Mouse (Mus musculus): ENCODE measurements at regions not wholly inside any gene's neighbourhood (a gene's known extent, or its start where the extent isn't known, plus 50 kb on each side); places are given as distances from the start of the nearest gene placed in this dataset.

GRCm38 (mm10) chr6:67145969-67146368 is 92.0 kb upstream of the Serbp1 start:
- TF ChIP-seq EP300 (IDR thresholded peaks at IDR 0.05; ENCODE audit: insufficient read depth, low read depth, low read length) (peak; percentile 100), POLR2A (IDR thresholded peaks at IDR 0.05; ENCODE audit: insufficient read depth, low read length) (no peak)
- H3K27me3 ChIP-seq (ENCODE audit: control insufficient read depth, insufficient read depth, low read length, poor library complexity, severe bottlenecking) = no peaks in the 10 kb centered on the region
- H3K36me3 ChIP-seq (ENCODE audit: control insufficient read depth, insufficient read depth, low read length, poor library complexity, severe bottlenecking) = no peaks in the 10 kb centered on the region
- H3K4me3 ChIP-seq (ENCODE audit: low read depth, low read length) = no peak overlapping the region
- peak overlapping the region; percentile 98 for H3K27ac ChIP-seq (ENCODE audit: insufficient read depth, low read length)
- H3K9ac ChIP-seq (ENCODE audit: low read depth, poor library complexity, severe bottlenecking) = no peak overlapping the region
- peaks cover 6% of the 10 kb centered on the region for H3K4me1 ChIP-seq (ENCODE audit: control insufficient read depth, insufficient read depth, low read length)
- H3K9me3 ChIP-seq (replicated peaks; ENCODE audit: control insufficient read depth, insufficient read depth, low read length, poor library complexity, severe bottlenecking) = no peaks in the 10 kb centered on the region

GRCm38 (mm10) chr6:67144946-67145716 is 92.8 kb upstream of the Serbp1 start:
- Histone ChIP-seq H3K9me3 (replicated peaks; ENCODE audit: control insufficient read depth, insufficient read depth, low read length, poor library complexity, severe bottlenecking) (no peaks in the 10 kb centered on the region), H3K9ac (ENCODE audit: low read depth, poor library complexity, severe bottlenecking) (peak overlapping the region; percentile 40; the same call in 1 of the 2 replicates), H3K4me3 (ENCODE audit: low read depth, low read length) (no peak overlapping the region), H3K4me1 (ENCODE audit: control insufficient read depth, insufficient read depth, low read length) (peaks cover 6% of the 10 kb centered on the region), H3K36me3 (ENCODE audit: control insufficient read depth, insufficient read depth, low read length, poor library complexity, severe bottlenecking) (no peaks in the 10 kb centered on the region), H3K27ac (ENCODE audit: insufficient read depth, low read length) (peak overlapping the region; percentile 98), H3K27me3 (ENCODE audit: control insufficient read depth, insufficient read depth, low read length, poor library complexity, severe bottlenecking) (no peaks in the 10 kb centered on the region)
- no peak for TF ChIP-seq POLR2A (IDR thresholded peaks at IDR 0.05; ENCODE audit: insufficient read depth, low read length)
- TF ChIP-seq EP300 (IDR thresholded peaks at IDR 0.05; ENCODE audit: insufficient read depth, low read depth, low read length) = peak; percentile 70; the same call in 1 of the 2 replicates

- Histone ChIP-seq H3K9ac (ENCODE audit: low read depth, poor library complexity, severe bottlenecking) (no peak overlapping the region), H3K4me1 (ENCODE audit: control insufficient read depth, insufficient read depth, low read length) (peaks cover 4% of the 10 kb centered on the region), H3K27ac (ENCODE audit: insufficient read depth, low read length) (no peak overlapping the region), H3K4me3 (ENCODE audit: low read depth, low read length) (no peak overlapping the region), H3K27me3 (ENCODE audit: control insufficient read depth, insufficient read depth, low read length, poor library complexity, severe bottlenecking) (no peaks in the 10 kb centered on the region), H3K9me3 (replicated peaks; ENCODE audit: control insufficient read depth, insufficient read depth, low read length, poor library complexity, severe bottlenecking) (no peaks in the 10 kb centered on the region), H3K36me3 (ENCODE audit: control insufficient read depth, insufficient read depth, low read length, poor library complexity, severe bottlenecking) (no peaks in the 10 kb centered on the region)
- TF ChIP-seq EP300 (IDR thresholded peaks at IDR 0.05; ENCODE audit: insufficient read depth, low read depth, low read length) = 0 out of 2 replicates have a peak, but pooled peaks have one; percentile 12
- peak; percentile 86 for TF ChIP-seq CTCF (IDR thresholded peaks at IDR 0.05; ENCODE audit: low read depth, low read length)
- TF ChIP-seq POLR2A (IDR thresholded peaks at IDR 0.05; ENCODE audit: insufficient read depth, low read length) = no peak
Observed at GRCm38 (mm10) chr6:67142179-67142578, 95.8 kb upstream of the Serbp1 start.

- Histone ChIP-seq H3K36me3 (ENCODE audit: control insufficient read depth, insufficient read depth, low read length, poor library complexity, severe bottlenecking) (no peaks in the 10 kb centered on the region), H3K4me1 (ENCODE audit: control insufficient read depth, insufficient read depth, low read length) (peaks cover 8% of the 10 kb centered on the region), H3K9me3 (replicated peaks; ENCODE audit: control insufficient read depth, insufficient read depth, low read length, poor library complexity, severe bottlenecking) (no peaks in the 10 kb centered on the region), H3K27me3 (ENCODE audit: control insufficient read depth, insufficient read depth, low read length, poor library complexity, severe bottlenecking) (no peaks in the 10 kb centered on the region), H3K27ac (ENCODE audit: insufficient read depth, low read length) (no peak overlapping the region), H3K9ac (ENCODE audit: low read depth, poor library complexity, severe bottlenecking) (no peak overlapping the region), H3K4me3 (ENCODE audit: low read depth, low read length) (no peak overlapping the region)
- TF ChIP-seq EP300 (IDR thresholded peaks at IDR 0.05; ENCODE audit: insufficient read depth, low read depth, low read length) = no peak
- TF ChIP-seq POLR2A (IDR thresholded peaks at IDR 0.05; ENCODE audit: insufficient read depth, low read length) = no peak
- no peak for TF ChIP-seq CTCF (IDR thresholded peaks at IDR 0.05; ENCODE audit: low read depth, low read length)
Observed at GRCm38 (mm10) chr6:67140645-67141250, 97.2 kb upstream of the Serbp1 start.

- peaks cover 8% of the 10 kb centered on the region for H3K4me1 ChIP-seq (ENCODE audit: control insufficient read depth, insufficient read depth, low read length)
- H3K4me3 ChIP-seq (ENCODE audit: low read depth, low read length) = no peak overlapping the region
- H3K9ac ChIP-seq (ENCODE audit: low read depth, poor library complexity, severe bottlenecking) = no peak overlapping the region
- H3K36me3 ChIP-seq (ENCODE audit: control insufficient read depth, insufficient read depth, low read length, poor library complexity, severe bottlenecking) = no peaks in the 10 kb centered on the region
- H3K27me3 ChIP-seq (ENCODE audit: control insufficient read depth, insufficient read depth, low read length, poor library complexity, severe bottlenecking) = no peaks in the 10 kb centered on the region
- TF ChIP-seq CTCF (IDR thresholded peaks at IDR 0.05; ENCODE audit: low read depth, low read length) (no peak), EP300 (IDR thresholded peaks at IDR 0.05; ENCODE audit: insufficient read depth, low read depth, low read length) (no peak), POLR2A (IDR thresholded peaks at IDR 0.05; ENCODE audit: insufficient read depth, low read length) (no peak)
- H3K9me3 ChIP-seq (replicated peaks; ENCODE audit: control insufficient read depth, insufficient read depth, low read length, poor library complexity, severe bottlenecking) = no peaks in the 10 kb centered on the region
- no peak overlapping the region for H3K27ac ChIP-seq (ENCODE audit: insufficient read depth, low read length)
Observed at GRCm38 (mm10) chr6:67139012-67139375, 99.0 kb upstream of the Serbp1 start.

Data from ES-Bruce4 (cell line).